ENCODE assay signal across 24 mouse cellular contexts in the genomic region with DNA sequence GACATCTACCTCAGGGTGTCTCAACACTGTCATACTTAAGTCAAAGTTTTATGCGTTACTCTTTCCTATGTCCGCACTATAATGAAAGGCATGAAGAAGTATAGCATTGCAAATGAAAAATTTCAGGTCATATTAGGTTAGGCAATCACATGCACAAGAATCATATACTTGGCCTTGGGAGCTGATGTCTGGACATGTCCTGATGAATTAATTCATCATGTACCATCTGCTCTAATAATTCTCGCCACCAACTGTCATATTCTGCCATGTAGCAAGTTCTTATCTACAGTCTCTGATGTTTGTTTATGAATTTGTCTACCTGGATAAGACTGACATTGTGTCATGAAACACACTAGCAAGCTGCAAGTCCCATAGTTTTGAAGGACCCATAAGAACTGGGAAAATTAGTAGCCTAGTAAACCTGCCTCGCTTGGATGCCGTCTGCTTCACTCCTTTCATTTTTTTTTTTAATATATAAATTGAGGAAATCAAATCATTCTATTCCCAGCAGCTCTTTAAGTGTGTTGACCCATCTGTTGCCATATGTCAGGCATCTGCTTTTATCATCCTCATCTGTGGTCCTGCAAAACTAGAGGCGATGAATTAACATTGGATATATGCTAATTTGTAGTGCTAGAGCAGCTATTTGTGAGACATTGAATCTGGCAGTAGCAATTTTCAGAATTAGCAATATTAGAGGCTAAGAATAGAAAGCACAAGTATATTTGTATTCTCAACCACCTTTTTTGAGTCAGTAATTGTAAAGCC. TPM values are rescaled to one million over a fixed set of nuclear protein-coding genes. Genes with fewer than 3 reads are reported as not detected.
DNase-seq lines count a peak whose midpoint lies in the region; ATAC-seq and TF ChIP-seq lines count a peak whose summit lies in the region.
"Had no signal": no experiment of that assay in that cellular context is flagged by ENCODE, and none has a peak within 500 bp of the region (broad histone marks: within the 10 kb centered on the region; RNA-seq: fewer than 3 reads in every experiment).

No protein-coding gene starts in this region.

- H3K4me1 ChIP-seq in forebrain, embryonic 13.5 days: 0 out of 2 replicates have a peak, but pooled peaks cover 5% of the 10 kb centered on the region
- H3K4me1 ChIP-seq in forebrain, embryonic 10.5 days: no peaks in the 10 kb centered on the region
- no peaks in the 10 kb centered on the region for H3K4me1 ChIP-seq in stomach, postnatal 0 days (replicated peaks; ENCODE audit: control insufficient read depth, insufficient read depth)
- H3K4me1 ChIP-seq: heart, embryonic 12.5 days; intestine, embryonic 15.5 days; limb, embryonic 13.5 days; midbrain, embryonic 15.5 days had no signal

- no peak for TF ChIP-seq EP300 in stomach, postnatal 0 days (optimal IDR thresholded peaks at IDR 0.05)

- no peaks in the 10 kb centered on the region for H3K27me3 ChIP-seq in forebrain, embryonic 13.5 days
- no peaks in the 10 kb centered on the region for H3K27me3 ChIP-seq in forebrain, embryonic 10.5 days (ENCODE audit: poor library complexity, severe bottlenecking)
- H3K27me3 ChIP-seq in stomach, postnatal 0 days (ENCODE audit: control insufficient read depth, insufficient read depth, low read length): no peaks in the 10 kb centered on the region
- H3K27me3 ChIP-seq: heart, embryonic 12.5 days; intestine, embryonic 15.5 days; limb, embryonic 13.5 days; lung, embryonic 15.5 days; midbrain, embryonic 15.5 days had no signal

- ATAC-seq in forebrain, embryonic 13.5 days: peak; percentile 71
- ATAC-seq in stomach, postnatal 0 days (ENCODE audit: low FRiP score, low TSS enrichment): no peak
- ATAC-seq: intestine, embryonic 15.5 days; midbrain, embryonic 15.5 days had no signal

- no peak for DNase-seq in forebrain, embryonic 10.5 days (ENCODE audit: extremely low spot score, low spot score)
- peak; percentile 61 for DNase-seq in layer of hippocampus, adult 11-12 months (ENCODE audit: low spot score)
- no peak for DNase-seq in layer of hippocampus, postnatal 10 days (ENCODE audit: low spot score in 2 of 2)
- DNase-seq in brain, embryonic 14.5 days (ENCODE audit: low read depth): peak; percentile 85
- DNase-seq in layer of hippocampus, adult 9-11 months: peak; percentile 70
- DNase-seq in stomach, postnatal 0 days (ENCODE audit: low spot score): no peak
- DNase-seq: adrenal gland, postnatal 14 days; cerebellum, adult 11 months; cerebellum, adult 9-11 months; gastrocnemius, postnatal 25 days; heart, adult 18-20 months; heart, postnatal 10 days; kidney, postnatal 25 days; lung, postnatal 36 days; thymus, adult 2 months; thymus, postnatal 4 days had no signal

- no peaks in the 10 kb centered on the region for H3K36me3 ChIP-seq in forebrain, embryonic 13.5 days (ENCODE audit: poor library complexity, severe bottlenecking)
- no peaks in the 10 kb centered on the region for H3K36me3 ChIP-seq in forebrain, embryonic 10.5 days (replicated peaks)
- no peaks in the 10 kb centered on the region for H3K36me3 ChIP-seq in stomach, postnatal 0 days (ENCODE audit: control insufficient read depth, insufficient read depth, low read length)
- H3K36me3 ChIP-seq: heart, embryonic 12.5 days; intestine, embryonic 15.5 days; limb, embryonic 13.5 days; lung, embryonic 15.5 days; midbrain, embryonic 15.5 days had no signal

- TF ChIP-seq CTCF in brain, embryonic 14.5 days (IDR thresholded peaks at IDR 0.05; ENCODE audit: borderline replicate concordance, extremely low read depth, insufficient read depth, insufficient read length): no peak
- TF ChIP-seq CTCF in stomach, postnatal 0 days (IDR thresholded peaks at IDR 0.05; ENCODE audit: low read depth): no peak

- H3K27ac ChIP-seq in forebrain, embryonic 13.5 days: 0 out of 2 replicates have a peak overlapping the region, but pooled peaks have one; percentile 21
- no peak overlapping the region for H3K27ac ChIP-seq in forebrain, embryonic 10.5 days
- H3K27ac ChIP-seq in stomach, postnatal 0 days (replicated peaks): no peak overlapping the region
- H3K27ac ChIP-seq: intestine, embryonic 15.5 days; limb, embryonic 13.5 days; liver, embryonic 14.5 days; lung, embryonic 15.5 days; midbrain, embryonic 15.5 days had no signal

- TF ChIP-seq POLR2A in brain, embryonic 14.5 days (IDR thresholded peaks at IDR 0.05; ENCODE audit: borderline replicate concordance, extremely low read depth, insufficient read depth, insufficient read length, poor library complexity, severe bottlenecking): no peak

- no peak overlapping the region for H3K4me3 ChIP-seq in forebrain, embryonic 13.5 days
- H3K4me3 ChIP-seq in forebrain, embryonic 10.5 days: no peak overlapping the region
- no peak overlapping the region for H3K4me3 ChIP-seq in stomach, postnatal 0 days (ENCODE audit: low read depth, low read length)
- H3K4me3 ChIP-seq: heart, embryonic 12.5 days; intestine, embryonic 15.5 days; limb, embryonic 13.5 days; lung, embryonic 15.5 days; midbrain, embryonic 15.5 days had no signal

- WGBS in forebrain, embryonic 13.5 days: 74% methylated on average over 6 of the region's 6 CpGs
- WGBS in forebrain, embryonic 10.5 days: 95% methylated on average over 6 of the region's 6 CpGs
- WGBS in stomach, postnatal 0 days: 91% methylated on average over 6 of the region's 6 CpGs

- H3K4me2 ChIP-seq in forebrain, embryonic 13.5 days: no peak overlapping the region
- no peak overlapping the region for H3K4me2 ChIP-seq in stomach, postnatal 0 days (replicated peaks; ENCODE audit: low read depth)
- H3K4me2 ChIP-seq: heart, embryonic 12.5 days; intestine, embryonic 15.5 days; limb, embryonic 13.5 days; lung, embryonic 15.5 days; midbrain, embryonic 15.5 days had no signal

- no peaks in the 10 kb centered on the region for H3K9me3 ChIP-seq in forebrain, embryonic 13.5 days (replicated peaks)
- no peaks in the 10 kb centered on the region for H3K9me3 ChIP-seq in forebrain, embryonic 10.5 days
- no peaks in the 10 kb centered on the region for H3K9me3 ChIP-seq in stomach, postnatal 0 days (ENCODE audit: control insufficient read depth, low read length)
- H3K9me3 ChIP-seq: heart, embryonic 12.5 days; intestine, embryonic 15.5 days; limb, embryonic 13.5 days; lung, embryonic 15.5 days; midbrain, embryonic 15.5 days had no signal

- H3K9ac ChIP-seq in forebrain, embryonic 13.5 days: no peak overlapping the region
- H3K9ac ChIP-seq in stomach, postnatal 0 days (ENCODE audit: low read length): no peak overlapping the region
- H3K9ac ChIP-seq: heart, embryonic 12.5 days; intestine, embryonic 15.5 days; limb, embryonic 13.5 days; liver, embryonic 14.5 days; lung, embryonic 15.5 days; midbrain, embryonic 15.5 days had no signal

RNA-seq across cellular contexts. Expression of a gene that starts 15.5 kb away (rescaled TPM):
- polyA plus RNA-seq in forebrain, embryonic 13.5 days (2015; fragmentation: Nextera tagmentation; extraction: Ambion mirVana): 3.2 and 3.3 TPM in 2 replicates
- 1.5 TPM in 2 replicates for polyA plus RNA-seq in forebrain, embryonic 10.5 days (2016; fragmentation: Nextera tagmentation; extraction: Ambion mirVana)
- total RNA-seq in layer of hippocampus, postnatal 10 days (2021): 1 to 10 TPM; 8.1 TPM
- polyA plus RNA-seq in brain, embryonic 14.5 days (2012; rRNA removed): 4.8 and 5.4 TPM in 2 replicates
- polyA plus RNA-seq in stomach, postnatal 0 days (2015; fragmentation: Nextera tagmentation; extraction: Ambion mirVana): 31.2 and 34.1 TPM in 2 replicates
- total RNA-seq: megakaryocyte-erythroid progenitor cell, adult 5-6 weeks had no signal

Comparison
In these comparisons a context has a peak if more than half of its experiments do, and no peak if none do; other contexts are left out.
1. DNase-seq: peak in layer of hippocampus, adult 11-12 months (single experiment), brain, embryonic 14.5 days (single experiment) and layer of hippocampus, adult 9-11 months (single experiment); none in forebrain, embryonic 10.5 days (single experiment), layer of hippocampus, postnatal 10 days (0 of 2) and stomach, postnatal 0 days (single experiment).